Mouse (Mus musculus) kidney, postnatal 0 days (tissue): Measurements from ENCODE around the gene Fam25c. TPM values are rescaled to one million over a fixed set of nuclear protein-coding genes. Genes with fewer than 3 reads are reported as not detected.

Source experiments
- ATAC-seq: fragments of 200-750 bp; cut with Nextera tagmentation; replicated peaks from 2 replicates; pipeline ENCODE4 v1.8.0; 2017; ENCODE audit warnings: low read depth, moderate number of reproducible peaks, moderate TSS enrichment, moderate library complexity; ENCODE audit not compliant: low FRiP score
- DNase-seq: peaks from one replicate; pipeline ENCODE4 v3.0.0-alpha.2; 2016; ENCODE audit warnings: low spot score
- H3K27ac ChIP-seq: fragments of 300-500 bp; sonication (generic); 2 replicates; pipeline ENCODE4 v1.5.1; 2014; ENCODE audit warnings: mild to moderate bottlenecking
- H3K27me3 ChIP-seq: fragments of 300-500 bp; sonication (generic); 2 replicates; pipeline ENCODE4 v1.6.1; 2014; ENCODE audit warnings: low read length, mixed read lengths; ENCODE audit not compliant: insufficient read depth
- H3K36me3 ChIP-seq: fragments of 300-500 bp; sonication (generic); 2 replicates; pipeline ENCODE4 v1.6.1; 2014; ENCODE audit warnings: low read length, mixed read lengths; ENCODE audit not compliant: insufficient read depth
- H3K4me1 ChIP-seq: fragments of 300-500 bp; sonication (generic); replicated peaks from 2 replicates; pipeline ENCODE4 v1.6.1; 2014; ENCODE audit warnings: antibody characterized with exemption, low read length, mixed read lengths; ENCODE audit not compliant: insufficient read depth
- H3K4me2 ChIP-seq: fragments of 300-500 bp; sonication (generic); 2 replicates; pipeline ENCODE4 v1.6.1; 2014; ENCODE audit warnings: mild to moderate bottlenecking, low read length, moderate library complexity, mixed read lengths
- H3K4me3 ChIP-seq: fragments of 300-500 bp; sonication (generic); replicated peaks from 2 replicates; pipeline ENCODE4 v1.5.1; 2014; ENCODE audit warnings: low read depth, low read length
- H3K9ac ChIP-seq: fragments of 300-500 bp; sonication (generic); 2 replicates; pipeline ENCODE4 v1.6.1; 2014; ENCODE audit warnings: low read depth, low read length
- H3K9me3 ChIP-seq: fragments of 300-500 bp; sonication (generic); replicated peaks from 2 replicates; pipeline ENCODE4 v1.6.1; 2016; ENCODE audit warnings: low read length, inconsistent platforms, mixed read lengths
- CTCF ChIP-seq: IDR thresholded peaks from 2 replicates; pipeline ENCODE4 v1.5.1; 2016; ENCODE audit warnings: antibody characterized with exemption, low read depth, mild to moderate bottlenecking, moderate library complexity
- WGBS: fragments of 180-500 bp; shearing (Covaris S2); extraction: QIAGEN DNeasy Blood & Tissue Kit; methylation state at CpG from one replicate; pipeline ENCODE4 v1.1.7; 2014; 5-methylcytosine and 5-hydroxymethylcytosine counted together
- polyA plus RNA-seq: library from polyadenylated mRNA; unstranded; fragments of >200 nt; fragmentation: Nextera tagmentation; extraction: Ambion mirVana; gene quantifications from 2 replicates; pipeline ENCODE4 v1.2.1, GENCODE M21; 2015

The Fam25c gene
- polyA plus RNA-seq, 1 experiment from 2014 or later = 15.2 TPM

DNA sequence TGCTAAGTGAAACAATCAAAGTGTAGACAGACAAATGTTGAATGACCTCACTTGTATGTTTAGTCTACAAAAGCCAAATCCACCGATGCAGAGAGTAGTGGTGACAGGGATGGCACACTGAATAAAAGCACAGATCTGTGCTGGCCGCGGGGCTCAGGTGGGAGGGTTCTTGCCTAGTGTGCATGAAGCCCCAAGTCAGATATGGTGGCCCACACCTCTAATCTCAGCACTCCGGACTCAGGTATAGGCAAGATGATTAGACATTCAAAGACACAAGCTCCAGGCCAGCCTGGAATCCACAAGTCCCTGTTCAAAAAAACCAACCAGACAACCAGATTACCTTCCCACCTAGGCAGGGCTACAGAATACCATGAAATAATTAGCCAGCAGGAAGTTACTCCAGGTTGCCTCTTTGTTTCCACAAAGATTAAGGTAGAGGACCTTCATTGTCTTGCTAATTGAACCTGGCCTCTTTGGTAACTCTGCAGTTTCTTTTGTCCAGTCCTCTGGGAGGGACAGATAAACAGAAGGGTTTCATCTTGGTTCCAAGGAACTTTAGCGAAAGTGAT is 4.5 kb upstream of the Fam25c start:
- H3K9ac ChIP-seq = no peak overlapping the region
- H3K36me3 ChIP-seq = no peaks in the 10 kb centered on the region
- H3K4me2 ChIP-seq = no peak overlapping the region
- ATAC-seq (no peak), DNase-seq (no peak)
- no peak overlapping the region for H3K4me3 ChIP-seq
- TF ChIP-seq CTCF = no peak
- H3K9me3 ChIP-seq = no peaks in the 10 kb centered on the region
- no peaks in the 10 kb centered on the region for H3K27me3 ChIP-seq
- no peak overlapping the region for H3K27ac ChIP-seq
- 60% methylated on average over 5 of the region's 5 CpGs for WGBS
- H3K4me1 ChIP-seq = no peaks in the 10 kb centered on the region

DNA sequence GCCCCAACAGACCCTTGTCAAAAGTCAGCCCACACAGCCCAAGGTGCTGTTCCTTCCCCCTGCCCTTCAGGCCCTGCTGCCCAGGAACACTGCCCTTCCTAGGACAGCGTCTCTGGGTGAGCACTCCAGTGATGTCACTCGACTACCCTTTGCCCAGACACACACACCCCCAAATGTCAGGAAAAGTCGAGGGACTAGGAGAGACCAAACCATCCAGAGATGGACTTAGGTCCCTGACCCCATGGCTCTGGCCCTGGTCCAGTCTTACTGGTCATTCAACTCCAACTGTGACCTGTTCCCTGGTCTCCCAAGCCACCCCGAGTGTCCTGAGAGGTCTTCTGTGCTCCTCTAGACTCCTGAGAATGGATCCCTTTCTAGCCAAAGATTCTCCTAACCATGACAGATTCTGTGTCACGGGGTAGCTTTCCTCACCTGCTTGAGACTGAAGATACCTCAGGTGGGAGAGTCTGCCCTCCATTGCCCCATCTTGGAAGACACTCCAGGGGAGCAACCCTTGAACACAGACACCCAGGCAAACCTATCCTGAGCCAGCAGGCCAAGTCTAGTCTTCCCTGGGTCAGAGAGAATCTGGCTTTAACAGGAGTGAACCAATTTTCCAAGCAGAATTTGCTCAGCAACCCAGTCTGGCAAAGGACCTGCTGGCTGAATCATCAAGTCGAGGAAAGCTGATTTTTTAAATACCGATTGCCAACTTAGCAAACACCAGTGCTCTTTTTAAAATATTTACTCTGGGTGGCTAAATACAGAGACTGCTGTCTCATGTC is 2.6 kb upstream of the Fam25c start:
- Histone ChIP-seq H3K4me3 (no peak overlapping the region), H3K27me3 (no peaks in the 10 kb centered on the region), H3K9me3 (no peaks in the 10 kb centered on the region), H3K36me3 (no peaks in the 10 kb centered on the region), H3K4me2 (no peak overlapping the region), H3K4me1 (no peaks in the 10 kb centered on the region), H3K9ac (no peak overlapping the region), H3K27ac (no peak overlapping the region; the same call in 1 of the 2 replicates)
- DNase-seq (no peak), ATAC-seq (peak; percentile 83)
- TF ChIP-seq CTCF = no peak
- 81% methylated on average over 7 of the region's 7 CpGs for WGBS

DNA sequence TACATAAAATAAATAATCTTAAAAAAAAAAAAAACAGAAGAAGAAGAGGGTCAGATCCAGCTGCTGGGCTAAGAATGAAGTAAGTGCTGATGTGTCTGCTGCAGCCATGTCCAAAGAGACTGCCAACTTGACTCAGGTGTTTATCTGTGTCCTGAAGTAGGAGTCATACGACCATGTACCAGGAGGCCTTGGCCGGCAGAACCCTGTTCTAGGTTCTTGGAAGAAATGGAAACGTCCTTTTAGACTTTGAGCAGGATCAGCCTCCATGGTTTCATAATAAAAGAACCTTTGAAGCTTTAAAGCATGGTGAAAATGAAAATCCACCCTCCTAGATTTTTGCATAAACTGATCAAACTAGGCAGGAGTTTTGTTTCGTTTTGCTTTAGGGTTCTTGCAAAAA is 777 bp downstream of the Fam25c start:
- 74% methylated on average over 4 of the region's 4 CpGs for WGBS

DNA sequence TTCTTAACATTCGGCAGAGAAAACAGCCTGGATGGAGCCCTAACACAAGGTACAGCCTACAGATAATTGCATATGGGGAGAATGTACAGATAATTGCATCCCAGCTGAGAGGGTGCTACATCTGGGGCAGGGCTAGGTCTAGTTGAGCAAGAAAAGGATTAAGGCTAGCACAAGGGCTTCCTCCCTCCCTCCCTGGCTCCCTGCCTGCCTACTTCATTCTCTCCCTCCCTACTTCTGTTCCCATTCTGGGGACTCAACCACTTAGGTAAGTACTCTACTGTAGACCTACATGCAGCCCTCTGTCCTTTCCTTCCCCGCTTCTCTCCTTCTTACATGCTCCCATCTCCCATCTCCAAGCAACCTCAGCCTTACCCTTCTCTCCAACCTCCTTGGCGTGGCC is 1.9 kb downstream of the Fam25c start:
- Histone ChIP-seq H3K4me2 (no peak overlapping the region), H3K4me1 (no peaks in the 10 kb centered on the region), H3K27ac (no peak overlapping the region), H3K9me3 (no peaks in the 10 kb centered on the region), H3K4me3 (no peak overlapping the region), H3K36me3 (no peaks in the 10 kb centered on the region), H3K9ac (no peak overlapping the region), H3K27me3 (no peaks in the 10 kb centered on the region)
- ATAC-seq = no peak
- 90% methylated on average over 3 of the region's 3 CpGs for WGBS
- DNase-seq = no peak
- no peak for TF ChIP-seq CTCF

More for the DNA sequence above, 777 bp downstream of the Fam25c start:
- DNase-seq (no peak), ATAC-seq (no peak)
- Histone ChIP-seq H3K27ac (no peak overlapping the region), H3K4me3 (no peak overlapping the region), H3K27me3 (no peaks in the 10 kb centered on the region), H3K9me3 (no peaks in the 10 kb centered on the region), H3K36me3 (no peaks in the 10 kb centered on the region), H3K4me1 (no peaks in the 10 kb centered on the region), H3K9ac (no peak overlapping the region), H3K4me2 (no peak overlapping the region)
- TF ChIP-seq CTCF = no peak

DNA sequence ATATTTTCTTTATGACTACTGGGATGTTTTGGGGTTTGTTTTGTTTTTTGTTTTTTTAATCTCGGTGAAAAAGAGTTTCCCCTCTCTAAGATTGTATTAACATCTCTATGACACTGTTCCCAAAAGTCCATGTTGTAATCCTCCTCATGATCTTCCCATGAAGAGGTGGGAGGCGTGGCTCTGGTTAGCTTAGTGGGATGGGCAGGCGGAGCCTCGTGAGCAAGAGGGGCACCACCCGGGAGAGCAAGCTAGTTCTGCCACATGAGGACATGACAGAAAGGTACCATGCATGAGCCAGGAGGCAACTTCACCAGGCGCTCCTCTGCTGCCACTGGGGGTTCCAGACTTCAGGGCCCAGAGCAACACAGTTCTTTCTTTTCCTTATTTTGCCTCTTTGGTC is 2.7 kb downstream of the Fam25c start:
- H3K27ac ChIP-seq = no peak overlapping the region
- H3K4me2 ChIP-seq = no peak overlapping the region
- 64% methylated on average over 6 of the region's 6 CpGs for WGBS
- H3K9ac ChIP-seq = no peak overlapping the region
- no peaks in the 10 kb centered on the region for H3K27me3 ChIP-seq
- H3K36me3 ChIP-seq = no peaks in the 10 kb centered on the region
- no peaks in the 10 kb centered on the region for H3K9me3 ChIP-seq
- ATAC-seq (no peak), DNase-seq (no peak)
- no peak overlapping the region for H3K4me3 ChIP-seq
- H3K4me1 ChIP-seq = no peaks in the 10 kb centered on the region
- no peak for TF ChIP-seq CTCF

DNA sequence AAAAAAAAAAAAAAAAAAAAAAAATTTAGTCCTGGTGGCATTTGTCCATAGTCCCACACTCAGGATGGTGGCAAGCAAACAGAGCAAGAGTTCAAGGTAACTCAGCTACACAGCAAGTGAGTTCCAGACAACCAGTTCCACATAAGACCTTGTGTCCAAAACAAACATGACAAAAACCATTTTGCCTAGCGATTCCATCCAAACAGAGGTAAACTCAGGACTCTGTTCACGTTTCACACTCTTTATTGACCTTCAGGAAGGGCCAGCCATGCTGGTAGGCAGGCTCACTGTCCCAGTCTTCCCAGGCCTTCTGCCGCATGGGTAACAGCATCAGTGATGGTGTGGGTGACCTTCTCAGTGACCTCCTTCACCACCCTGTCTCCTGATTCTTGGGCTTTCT is 3.6 kb downstream of the Fam25c start:
- H3K4me1 ChIP-seq = no peaks in the 10 kb centered on the region
- WGBS = 61% methylated on average over 3 of the region's 3 CpGs
- H3K27me3 ChIP-seq = no peaks in the 10 kb centered on the region
- H3K4me3 ChIP-seq = no peak overlapping the region
- no peak for ATAC-seq
- H3K27ac ChIP-seq = no peak overlapping the region
- no peak overlapping the region for H3K4me2 ChIP-seq
- no peak for DNase-seq
- H3K36me3 ChIP-seq = no peaks in the 10 kb centered on the region
- TF ChIP-seq CTCF = no peak
- H3K9ac ChIP-seq = no peak overlapping the region
- H3K9me3 ChIP-seq = no peaks in the 10 kb centered on the region
